Mouse (Mus musculus) Patski (cell line): Measurements from ENCODE around the gene Tm2d1. TPM values are rescaled to one million over a fixed set of nuclear protein-coding genes. Genes with fewer than 3 reads are reported as not detected.

Source experiments
- ATAC-seq: fragments of 100-300 bp; one replicate; pipeline ENCODE4 v1.8.0; 2021
- CTCF ChIA-PET: fragments of 350-600 bp; sonication (Branson Sonifier 250); formaldehyde crosslinking; loops from one replicate; lab custom pipeline; 2022; ENCODE audit warnings: inconsistent platforms; lab: Charles Lee
- POLR2A ChIA-PET: fragments of 350-600 bp; sonication (Branson Sonifier 250); formaldehyde crosslinking; loops from one replicate; lab custom pipeline; 2022; ENCODE audit warnings: antibody characterized with exemption, inconsistent platforms; lab: Charles Lee
- DNase-seq: peaks from one replicate; pipeline ENCODE4 v3.0.0-alpha.2; 2011; ENCODE audit warnings: low read depth, low spot score
- H3K27me3 ChIP-seq: fragments of 371-371 bp; one replicate; pipeline ENCODE4 v1.5.1; 2021
- CTCF ChIP-seq: fragments of 100-300 bp; IDR thresholded peaks from one replicate; pipeline ENCODE4 v1.5.1; 2021
- in situ Hi-C: fragments of 300-500 bp; cut with MboI; formaldehyde crosslinking; loops from 3 replicates; pipeline ENCODE4 v1.11.1; 2018; ENCODE audit warnings: low pct_unique_long_range_greater_than_20kb, mixed read lengths
- polyA plus RNA-seq: library from polyadenylated mRNA; unstranded; gene quantifications from one replicate; pipeline ENCODE4 v1.2.3, GENCODE M21; 2021

Tm2d1 gene
- polyA plus RNA-seq, 1 experiment from 2014 or later = 55.0 TPM

DNA sequence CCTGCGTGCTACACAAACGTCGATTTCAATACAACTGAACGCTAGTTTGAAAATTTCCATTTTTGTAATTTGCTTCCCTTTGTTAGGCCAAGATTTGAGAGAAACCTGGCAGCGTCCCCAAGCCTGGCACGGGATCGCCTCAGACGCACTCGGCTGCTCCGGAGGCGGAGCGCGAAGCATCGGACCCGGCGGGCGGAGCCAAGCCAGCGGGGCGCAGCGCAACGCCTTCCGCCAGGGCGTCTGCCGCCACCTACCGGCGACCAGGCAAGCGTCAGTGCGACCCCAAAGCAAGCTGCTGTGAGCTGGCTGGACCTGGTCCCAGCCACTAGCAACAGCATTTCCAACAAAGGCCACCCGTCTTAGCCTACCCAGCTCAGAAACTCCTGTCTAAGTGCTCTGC lies 60.9 kb downstream of the Tm2d1 start:
- ChIA-PET POLR2A (interaction anchor here (0.7 kb wide), 1 partner anchor 597 kb away, joined by 3 read pairs; no protein-coding TSS in a partner anchor), CTCF (interaction anchor here (1.2 kb wide), 1 partner anchor 18 kb away, joined by 3 read pairs; no protein-coding TSS in a partner anchor)
- ATAC-seq (peak; percentile 88), DNase-seq (peak; percentile 34)
- no peaks in the 10 kb centered on the region for H3K27me3 ChIP-seq
- in situ Hi-C loops = loop anchor here (10.0 to 25.0 kb wide), 3 partner anchors 760 to 1627 kb away; no protein-coding TSS in a partner anchor
- peak; percentile 99 for TF ChIP-seq CTCF

GRCm38 (mm10) chr4:98321371-98322111 lies 61.6 kb downstream of the Tm2d1 start:
- no peak for DNase-seq
- TF ChIP-seq CTCF = no peak
- ATAC-seq = no peak
- in situ Hi-C loops = loop anchor here (10.0 to 25.0 kb wide), 3 partner anchors 759 to 1627 kb away; no protein-coding TSS in a partner anchor
- ChIA-PET POLR2A (interaction anchor here (0.6 to 0.7 kb wide), 2 partner anchors 112 to 1593 kb away, joined by 3 read pairs; no protein-coding TSS in a partner anchor), CTCF (no interaction called here)
- no peaks in the 10 kb centered on the region for H3K27me3 ChIP-seq

DNA sequence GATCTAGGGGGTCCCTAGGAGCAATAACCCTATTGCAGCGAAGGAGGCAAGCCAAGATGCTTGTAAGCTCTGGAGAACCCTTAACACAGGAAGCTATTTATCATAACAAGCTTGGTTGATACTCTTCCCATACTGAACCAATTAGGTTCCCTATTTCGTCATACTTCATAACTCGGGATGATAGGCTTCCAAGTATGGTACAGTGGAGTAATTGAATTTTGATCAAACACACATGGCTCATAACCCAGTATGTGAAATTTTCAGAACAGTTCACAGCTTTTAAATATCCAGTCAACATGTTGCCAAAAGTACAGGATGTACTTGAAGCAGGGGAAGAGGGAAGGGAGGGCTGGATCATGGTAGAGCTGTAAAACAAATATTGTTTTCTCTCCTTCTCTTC lies 64.3 kb downstream of the Tm2d1 start:
- ATAC-seq (no peak), DNase-seq (no peak)
- in situ Hi-C loops = loop anchor here (25.0 kb wide), 1 partner anchor 756 kb away; no protein-coding TSS in a partner anchor
- CTCF ChIA-PET = no interaction called here
- TF ChIP-seq CTCF = no peak
- H3K27me3 ChIP-seq = no peaks in the 10 kb centered on the region
- POLR2A ChIA-PET = no interaction called here

DNA sequence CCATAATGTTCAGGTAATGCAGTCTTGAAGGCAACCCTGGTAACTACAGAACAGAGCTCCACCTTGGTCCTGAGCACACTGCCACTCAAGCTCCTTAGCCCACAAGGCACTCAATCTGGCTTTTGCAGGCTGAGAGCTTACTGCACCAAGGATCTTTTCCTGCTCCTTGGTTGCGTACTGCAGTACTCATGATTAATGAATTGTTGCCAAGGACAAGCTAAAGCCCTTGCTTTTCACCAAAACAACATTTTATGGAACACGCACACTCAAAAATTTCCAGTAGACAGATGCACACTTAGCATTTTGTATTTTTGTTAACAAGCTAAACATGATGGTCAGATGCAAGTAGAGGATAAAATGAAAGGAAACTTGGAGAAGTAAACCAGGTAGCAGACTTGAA lies 66.0 kb downstream of the Tm2d1 start:
- DNase-seq = no peak
- CTCF ChIA-PET = no interaction called here
- in situ Hi-C loops = loop anchor here (25.0 kb wide), 1 partner anchor 755 kb away; no protein-coding TSS in a partner anchor
- ATAC-seq = no peak
- POLR2A ChIA-PET = interaction anchor here (0.7 kb wide), 1 partner anchor 52 kb away, joined by 3 read pairs; no protein-coding TSS in a partner anchor
- no peak for TF ChIP-seq CTCF
- H3K27me3 ChIP-seq = no peaks in the 10 kb centered on the region

Other genes with a start within 250 kb of the Tm2d1 start
- gene Patj, start 12.5 kb upstream of the Tm2d1 start, polyA plus RNA-seq = 27.7 TPM